8 mouse cellular contexts compared by ENCODE assay signal in genomic region chr10:111972542-111973361, GRCm38 (mm10). TPM values are rescaled to one million over a fixed set of nuclear protein-coding genes. Genes with fewer than 3 reads are reported as not detected.
DNase-seq lines count a peak whose midpoint lies in the region; ATAC-seq and TF ChIP-seq lines count a peak whose summit lies in the region.

Gene Krr1, plus strand, starts transcription at chr10:111972664.

- intact Hi-C loops in heart, postnatal 25 days (cut with DNase I): loop anchor here (5.0 to 10.0 kb wide), 2 partner anchors 675 to 832 kb away; partner anchors contain the start of gene Bbs10

- peaks cover 15% of the 10 kb centered on the region for H3K36me3 ChIP-seq in ES-E14 (ENCODE audit: control insufficient read depth, insufficient read depth, low read length, poor library complexity, severe bottlenecking)
- peaks cover 6% of the 10 kb centered on the region; the same call in 1 of the 2 replicates for H3K36me3 ChIP-seq in forebrain, embryonic 15.5 days

- peak; percentile 61; the same call in 1 of the 2 replicates for TF ChIP-seq POLR2A in lung, adult 2 months (IDR thresholded peaks at IDR 0.05; ENCODE audit: borderline replicate concordance, extremely low read depth, low read depth, low read length)

- TF ChIP-seq CTCF in lung, adult 2 months (IDR thresholded peaks at IDR 0.05; ENCODE audit: insufficient read depth, low read length): no peak

- peaks cover 3% of the 10 kb centered on the region; the same call in 1 of the 2 replicates for H3K27me3 ChIP-seq in forebrain, embryonic 15.5 days

- peak within 1 kb of the TSS; percentile 70 for H3K27ac ChIP-seq in ES-E14 (ENCODE audit: insufficient read depth, low read depth, low read length, poor library complexity, severe bottlenecking)
- H3K27ac ChIP-seq in forebrain, embryonic 15.5 days (replicated peaks): peak within 1 kb of the TSS; percentile 80

- in situ Hi-C loops in ES-E14 (cut with MboI; ENCODE audit: low sequenced_read_pairs in 2 of 2, unreplicated experiment in 2 of 2): no loop called here

- DNase-seq in ES-E14 (ENCODE audit: low read depth, low spot score): peak; percentile 93
- peak; percentile 90 for DNase-seq in cerebellum, adult 11-12 months
- peak; percentile 76 for DNase-seq in heart, postnatal 25 days (ENCODE audit: low spot score)
- peak; percentile 83 to 96 for DNase-seq in layer of hippocampus, adult 18-20 months (ENCODE audit: low spot score in 2 of 2)
- peak; percentile 85 for DNase-seq in lung, adult 2 months
- DNase-seq in thymus, adult 18-20 months: peak; percentile 69 to 84

- peak within 1 kb of the TSS; percentile 57 for H3K4me2 ChIP-seq in forebrain, embryonic 15.5 days (replicated peaks)

- under 1% methylated on average over 51 of the region's 51 CpGs for WGBS in forebrain, embryonic 15.5 days
- under 1% methylated on average over 51 of the region's 51 CpGs for WGBS in lung, adult 2 months

- H3K9ac ChIP-seq in ES-E14 (ENCODE audit: insufficient read depth, low read depth, low read length, poor library complexity, severe bottlenecking): peak within 1 kb of the TSS; percentile 100
- H3K9ac ChIP-seq in forebrain, embryonic 15.5 days (replicated peaks): peak within 1 kb of the TSS; percentile 83

- no peaks in the 10 kb centered on the region for H3K9me3 ChIP-seq in ES-E14 (ENCODE audit: control insufficient read depth, insufficient read depth, low read depth, low read length)
- no peaks in the 10 kb centered on the region for H3K9me3 ChIP-seq in forebrain, embryonic 15.5 days

- peak within 1 kb of the TSS; percentile 93 to 99 for H3K4me3 ChIP-seq in ES-E14 (ENCODE audit: insufficient read depth in 1 of 2, low read depth in 1 of 2, low read length in 2 of 2, poor library complexity in 1 of 2, severe bottlenecking in 1 of 2)
- peak within 1 kb of the TSS; percentile 96 for H3K4me3 ChIP-seq in forebrain, embryonic 15.5 days
- H3K4me3 ChIP-seq in lung, adult 2 months (replicated peaks; ENCODE audit: extremely low read depth, low read depth, low read length): peak within 1 kb of the TSS; percentile 97

- H3K4me1 ChIP-seq in ES-E14 (ENCODE audit: control insufficient read depth in 2 of 2, insufficient read depth in 2 of 2, low read length in 2 of 2, poor library complexity in 1 of 2): peaks cover 2 to 5% of the 10 kb centered on the region in 2 experiments; a peak in 2 of 4 replicates
- H3K4me1 ChIP-seq in forebrain, embryonic 15.5 days: peaks cover 8% of the 10 kb centered on the region
- no peaks in the 10 kb centered on the region for H3K4me1 ChIP-seq in lung, adult 2 months (ENCODE audit: control insufficient read depth, insufficient read depth, low read length)

- peak; percentile 98 for ATAC-seq in forebrain, embryonic 15.5 days (replicated peaks)
- peak; percentile 99 for ATAC-seq in neutrophil, adult 5-6 weeks (ENCODE audit: extremely low read depth, insufficient number of reproducible peaks, low FRiP score, poor library complexity, severe bottlenecking)

TF ChIP-seq in ES-E14, 5 proteins besides CTCF, POLR2A, EP300 and RAD21:
- TF ChIP-seq CHD2 (IDR thresholded peaks at IDR 0.05; ENCODE audit: low read depth, low read length) (peak; percentile 77), ZC3H11A (IDR thresholded peaks at IDR 0.05; ENCODE audit: borderline replicate concordance, low read depth, low read length) (no peak), ZNF384 (IDR thresholded peaks at IDR 0.05; ENCODE audit: low read depth, low read length) (no peak), HCFC1 (IDR thresholded peaks at IDR 0.05; ENCODE audit: borderline replicate concordance, insufficient read depth, low read length) (peak; percentile 100)
TF ChIP-seq in ES-E14: peak in this region for 2.

RNA-seq across cellular contexts. Expression of gene Krr1, which starts in this region (rescaled TPM):
- 75.5 and 81.2 TPM in 2 replicates for total RNA-seq in ES-E14 (2012; rRNA removed)
- polyA plus RNA-seq in forebrain, embryonic 15.5 days (2015; fragmentation: Nextera tagmentation; extraction: Ambion mirVana): 47.8 and 51.1 TPM in 2 replicates
- total RNA-seq in heart, postnatal 25 days (2021): 10 to 100 TPM; 24.0 to 26.8 TPM
- total RNA-seq in layer of hippocampus, adult 18-20 months (2021): 10 to 100 TPM; 35.0 to 35.6 TPM
- polyA plus RNA-seq in lung, adult 2 months (2012; rRNA removed): 4.9 and 6.3 TPM in 2 replicates
- 36.2 and 39.6 TPM in 2 replicates for total RNA-seq in neutrophil, adult 5-6 weeks (2017)

Comparison
In these comparisons a context has a peak if more than half of its experiments do, and no peak if none do; other contexts are left out.
1. Peak in every context shown above with its lines: DNase-seq, ATAC-seq, H3K4me3 ChIP-seq and H3K27ac ChIP-seq.